Mouse (Mus musculus) mouse embryonic stem cell (cell line): ENCODE data around the gene Asb16.
"Not testable (repeated sequence)": the region's sequence is repeated elsewhere in the genome, so short reads cannot be mapped to it uniquely, and the experiment has no call there.

Experiments
- in situ Hi-C, 2 experiments: fragments of 300-500 bp; cut with MboI; formaldehyde crosslinking; loops; 1 replicate in 1 of 2; 3 replicates in 1 of 2; pipeline ENCODE4 v1.14.3; 2019 to 2020; ENCODE audit warnings: low sequenced_read_pairs in 2 of 2, low pct_unique_long_range_greater_than_20kb in 1 of 2, mixed read lengths in 1 of 2; ENCODE audit not compliant: unreplicated experiment in 1 of 2

Asb16 gene

DNA sequence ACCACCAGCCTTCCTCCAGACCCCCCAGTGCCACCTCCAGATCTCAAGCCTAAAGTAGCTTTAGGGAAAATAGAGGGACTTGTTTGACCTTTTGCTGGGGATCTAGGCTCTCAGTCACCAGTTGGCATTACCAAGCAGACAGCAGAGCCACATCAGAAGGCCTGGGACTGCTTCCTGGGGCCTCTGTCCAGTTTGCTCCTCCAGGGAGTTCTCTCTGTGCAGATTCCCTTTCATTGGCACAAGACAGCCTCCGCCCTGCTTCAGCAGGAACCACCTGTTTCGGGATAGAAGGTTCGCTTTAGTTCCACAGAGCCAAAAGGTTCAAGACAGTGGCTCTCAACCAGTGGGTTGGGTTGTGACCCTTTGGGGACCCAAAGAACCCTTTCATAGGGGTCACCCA lies 11.1 kb downstream of the Asb16 start:
- in situ Hi-C loops = no loop called here

DNA sequence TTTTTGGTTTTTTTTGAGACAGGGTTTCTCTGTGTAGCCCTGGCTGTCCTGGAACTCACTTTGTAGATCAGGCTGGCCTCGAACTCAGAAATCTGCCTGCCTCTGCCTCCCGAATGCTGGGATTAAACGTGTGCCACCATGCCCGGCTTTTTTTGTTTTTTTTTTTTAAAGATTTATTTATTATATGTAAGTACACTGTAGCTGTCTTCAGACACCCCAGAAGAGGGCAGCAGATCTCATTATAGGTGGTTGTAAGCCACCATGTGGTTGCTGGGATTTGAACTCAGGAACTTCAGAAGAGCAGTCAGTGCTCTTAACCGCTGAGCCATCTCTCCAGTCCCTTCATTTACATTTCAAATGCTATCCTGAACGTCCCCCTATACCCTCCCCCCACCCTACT lies 11.7 kb downstream of the Asb16 start:
- in situ Hi-C loops = not testable (repeated sequence)

DNA sequence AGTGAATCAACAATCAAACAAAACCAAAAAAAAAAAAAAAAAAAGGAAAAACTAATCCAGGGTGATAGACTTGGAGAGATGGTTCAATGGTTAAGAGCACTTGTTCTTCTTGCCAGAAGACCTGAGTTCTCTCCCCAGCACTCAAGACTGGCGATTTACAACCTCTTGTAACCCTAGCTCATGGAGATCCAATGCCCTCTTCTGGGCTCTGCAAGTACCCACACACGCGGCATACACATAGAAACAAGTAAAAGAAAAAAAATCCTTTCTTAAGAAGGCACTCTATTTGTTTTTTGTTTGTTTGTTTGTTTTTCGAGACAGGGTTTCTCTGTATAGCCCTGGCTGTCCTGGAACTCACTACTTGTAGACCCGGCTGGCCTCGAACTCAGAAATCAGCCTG lies 15.4 kb downstream of the Asb16 start:
- in situ Hi-C loops = no loop called here

DNA sequence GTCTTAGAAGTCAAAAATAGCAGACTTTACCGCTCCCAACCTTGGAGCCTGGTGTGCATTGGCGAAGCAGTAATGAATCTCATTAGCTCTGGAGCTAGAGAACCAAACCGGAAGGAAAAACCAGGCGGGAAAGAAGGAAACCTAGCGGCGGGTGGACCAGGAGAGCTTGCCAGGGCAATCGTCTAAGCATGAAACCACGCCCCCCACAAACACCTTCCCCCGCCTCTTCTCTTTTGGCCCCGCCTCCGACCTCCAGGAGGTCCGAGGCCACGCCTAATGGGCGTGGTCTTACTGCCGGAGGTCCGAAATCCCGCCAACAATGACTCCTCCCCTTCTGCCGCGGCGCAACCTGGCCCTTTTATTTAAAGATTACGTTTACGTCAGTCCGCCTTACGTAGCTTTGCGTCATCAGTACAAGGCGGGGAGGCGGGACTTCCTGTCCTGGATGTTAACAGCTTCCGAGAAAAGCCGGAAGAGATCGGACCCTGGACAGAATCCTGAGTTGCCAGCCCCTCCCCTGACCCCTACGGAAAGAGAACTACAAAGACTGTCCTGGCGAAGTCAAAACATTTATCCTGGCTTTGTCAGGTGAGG lies 16.1 kb downstream of the Asb16 start, which contains the start of gene Tmub2:
Gene Tmub2 (plus strand): TSS at position 431 of the 594 bp plus-strand sequence.
- in situ Hi-C loops = no loop called here

- in situ Hi-C loops = no loop called here
These were observed 16.7 kb downstream of the Asb16 start for GRCm38 (mm10) chr11:102285095-102285834.

- in situ Hi-C loops = no loop called here
These were observed 18.9 kb downstream of the Asb16 start for GRCm38 (mm10) chr11:102287485-102287884.

GRCm38 (mm10) chr11:102288027-102288804 lies 19.7 kb downstream of the Asb16 start:
- in situ Hi-C loops = no loop called here

GRCm38 (mm10) chr11:102288913-102289312 lies 20.4 kb downstream of the Asb16 start:
- in situ Hi-C loops = no loop called here

DNA sequence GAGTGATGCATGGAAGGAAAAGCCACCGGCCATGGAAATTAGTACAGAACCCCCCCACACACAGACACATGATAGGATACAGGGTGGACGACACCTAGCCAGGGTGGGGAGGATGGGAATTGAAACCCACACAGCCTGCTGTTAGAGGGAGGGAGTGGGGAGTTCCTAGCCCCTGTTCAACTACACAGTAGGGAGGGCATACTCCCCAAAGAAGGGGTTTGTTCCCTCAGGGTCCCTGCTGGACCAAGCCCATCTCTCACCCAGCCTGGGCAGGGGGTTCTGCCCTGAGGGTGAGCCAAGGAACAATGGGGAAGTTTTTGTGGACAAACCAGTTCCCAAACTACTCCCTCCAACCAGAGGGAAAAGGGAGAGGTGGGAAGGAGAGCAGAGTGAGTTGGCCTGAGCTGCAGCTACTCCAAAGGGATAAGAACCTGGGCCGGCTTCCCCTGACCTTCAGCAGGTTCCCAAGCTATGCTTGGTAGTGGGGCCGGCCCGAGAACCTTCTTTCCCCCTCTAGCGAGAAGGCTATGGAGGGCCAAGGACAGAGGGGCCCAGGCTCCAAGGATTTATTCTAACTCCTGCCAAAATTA lies 21.1 kb downstream of the Asb16 start:
- in situ Hi-C loops = loop anchor here (5.0 to 10.0 kb wide), 2 partner anchors 123 to 145 kb away; partner anchors contain the start of gene Grn (in 1 of the 2)

DNA sequence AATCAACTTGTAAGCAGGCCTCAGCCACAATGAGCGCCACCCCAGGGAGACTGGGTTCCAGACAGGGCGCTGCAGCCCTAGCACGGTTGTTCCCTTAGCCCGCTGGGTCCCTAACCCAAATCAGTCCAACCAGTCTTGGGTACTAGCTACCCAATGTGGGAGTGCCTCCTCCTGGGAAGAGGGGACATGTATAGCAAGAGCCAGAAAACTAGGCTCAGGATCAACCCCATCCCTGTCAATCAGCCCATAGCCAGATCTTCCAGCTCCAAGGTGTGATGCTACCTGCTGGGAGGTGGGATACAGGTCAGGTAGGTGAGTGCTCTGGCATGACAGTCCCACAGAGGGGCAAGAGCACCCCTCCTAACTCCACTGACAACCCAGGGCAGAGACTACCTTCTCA lies 21.6 kb downstream of the Asb16 start:
- in situ Hi-C loops = loop anchor here (5.0 to 10.0 kb wide), 2 partner anchors 122 to 145 kb away; partner anchors contain the start of gene Grn (in 1 of the 2)

DNA sequence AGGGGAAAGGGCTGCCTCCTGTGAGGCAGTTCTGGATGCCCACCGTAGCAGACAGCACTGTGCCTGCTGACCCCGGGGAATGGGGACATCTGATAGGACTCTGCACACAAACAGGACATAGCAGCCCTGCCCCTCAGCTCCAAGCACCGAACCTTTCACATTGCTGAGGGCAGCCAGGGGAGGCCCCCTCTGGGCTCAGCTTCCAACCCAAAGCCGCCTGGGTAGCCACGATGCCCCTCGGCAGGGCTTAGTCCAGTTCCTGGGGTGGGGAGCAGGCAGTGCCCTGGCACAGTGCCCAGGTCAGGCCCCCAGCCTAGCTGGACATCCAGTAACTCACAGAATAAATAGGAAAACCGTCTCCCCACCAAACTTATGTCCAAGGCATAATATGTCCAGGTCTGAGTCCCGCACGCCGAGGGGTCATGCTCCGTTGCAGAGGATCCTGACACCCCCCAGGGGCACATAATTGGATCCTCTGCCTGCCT lies 22.6 kb downstream of the Asb16 start:
- in situ Hi-C loops = loop anchor here (5.0 to 10.0 kb wide), 2 partner anchors 121 to 144 kb away; partner anchors contain the start of gene Grn (in 1 of the 2)

DNA sequence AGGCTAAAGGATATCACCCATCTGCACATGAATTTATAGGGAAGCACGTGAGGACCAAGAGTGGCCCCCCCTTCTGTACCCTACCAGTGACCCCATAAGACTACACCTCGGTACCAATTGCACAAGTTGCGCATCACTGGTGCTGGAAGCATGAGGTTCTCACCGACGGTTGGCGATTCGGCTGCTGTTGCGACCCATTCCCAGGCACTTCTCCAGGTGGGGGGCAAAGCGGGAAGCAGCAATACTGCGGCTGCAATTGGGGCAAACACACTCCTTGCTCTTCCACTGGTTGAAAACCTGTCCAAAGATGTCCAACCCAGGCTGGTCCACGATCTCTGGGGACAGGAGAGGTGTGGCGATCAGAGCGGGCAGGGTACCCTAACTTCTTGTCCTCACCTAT lies 25.4 kb downstream of the Asb16 start:
- in situ Hi-C loops = loop anchor here (5.0 to 10.0 kb wide), 2 partner anchors 118 to 141 kb away; partner anchors contain the start of gene Grn (in 1 of the 2)

DNA sequence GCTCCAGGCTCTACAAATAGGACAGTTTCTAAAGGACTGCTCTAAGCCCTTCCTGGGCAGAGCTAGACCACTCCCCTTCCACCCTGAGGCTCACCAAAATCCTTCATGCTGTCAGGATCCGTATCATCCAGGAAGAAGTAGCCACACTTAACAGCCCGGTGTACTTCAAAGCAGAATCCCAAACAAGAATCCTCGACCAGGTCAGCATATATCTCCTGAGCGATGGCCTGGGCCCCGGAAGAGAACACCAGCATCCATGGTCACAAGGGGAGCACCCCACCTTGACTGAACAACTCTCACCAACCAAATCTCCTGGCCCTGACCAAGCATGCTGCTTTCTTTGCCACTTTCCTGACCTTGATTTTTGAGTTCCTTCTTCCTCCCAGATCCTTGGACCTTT lies 25.9 kb downstream of the Asb16 start:
- in situ Hi-C loops = loop anchor here (5.0 to 10.0 kb wide), 2 partner anchors 118 to 140 kb away; partner anchors contain the start of gene Grn (in 1 of the 2)

GRCm38 (mm10) chr11:102294887-102295597 lies 26.5 kb downstream of the Asb16 start:
- in situ Hi-C loops = loop anchor here (5.0 to 10.0 kb wide), 3 partner anchors 117 to 140 kb away; partner anchors contain the start of gene Grn (in 2 of the 2)

DNA sequence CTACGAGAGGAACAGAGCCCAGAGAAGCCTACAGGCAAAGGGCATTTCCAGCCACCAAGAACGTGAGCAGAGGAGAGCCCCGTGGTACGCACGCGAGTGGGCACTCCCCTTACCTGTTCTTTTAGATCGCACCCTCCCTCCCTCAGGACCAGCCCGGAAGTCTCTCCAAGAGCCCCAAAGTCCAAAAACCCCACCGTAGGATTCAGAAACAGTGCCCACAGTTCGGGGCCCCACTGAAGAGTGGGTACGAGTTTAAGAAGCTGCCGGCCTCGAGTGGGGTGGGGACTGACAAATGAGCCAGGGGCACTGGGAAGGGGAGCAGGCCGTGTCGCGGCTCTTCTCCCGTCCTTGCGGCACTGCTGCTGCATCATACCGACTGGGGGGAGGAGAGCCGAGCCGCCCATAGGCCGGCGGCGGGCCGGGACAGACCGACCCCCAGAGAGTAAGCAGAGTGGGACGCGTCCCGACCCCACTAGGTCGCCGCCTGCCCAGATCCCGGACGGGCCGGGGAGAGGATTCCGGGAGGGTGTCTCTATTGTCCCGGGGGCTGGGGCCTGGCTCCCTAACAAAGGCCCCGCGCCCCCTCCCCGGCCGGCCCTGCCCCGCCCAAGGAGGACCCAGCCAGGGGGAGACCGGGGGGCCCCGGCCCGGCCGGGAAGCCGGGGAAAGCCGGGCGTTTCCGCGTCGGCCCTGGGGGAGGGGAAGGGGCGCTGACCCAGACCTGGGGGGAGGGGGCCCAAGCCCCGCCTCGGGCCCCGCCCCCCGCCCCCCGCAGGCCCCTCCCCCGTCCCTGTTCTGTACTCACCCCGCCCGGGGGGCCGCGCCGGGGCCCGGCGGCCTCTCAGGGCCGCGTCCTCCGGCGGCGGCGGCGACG lies 27.3 kb downstream of the Asb16 start:
- in situ Hi-C loops = loop anchor here (5.0 to 10.0 kb wide), 2 partner anchors 136 to 139 kb away; partner anchors contain the start of gene Grn (in 2 of the 2)

DNA sequence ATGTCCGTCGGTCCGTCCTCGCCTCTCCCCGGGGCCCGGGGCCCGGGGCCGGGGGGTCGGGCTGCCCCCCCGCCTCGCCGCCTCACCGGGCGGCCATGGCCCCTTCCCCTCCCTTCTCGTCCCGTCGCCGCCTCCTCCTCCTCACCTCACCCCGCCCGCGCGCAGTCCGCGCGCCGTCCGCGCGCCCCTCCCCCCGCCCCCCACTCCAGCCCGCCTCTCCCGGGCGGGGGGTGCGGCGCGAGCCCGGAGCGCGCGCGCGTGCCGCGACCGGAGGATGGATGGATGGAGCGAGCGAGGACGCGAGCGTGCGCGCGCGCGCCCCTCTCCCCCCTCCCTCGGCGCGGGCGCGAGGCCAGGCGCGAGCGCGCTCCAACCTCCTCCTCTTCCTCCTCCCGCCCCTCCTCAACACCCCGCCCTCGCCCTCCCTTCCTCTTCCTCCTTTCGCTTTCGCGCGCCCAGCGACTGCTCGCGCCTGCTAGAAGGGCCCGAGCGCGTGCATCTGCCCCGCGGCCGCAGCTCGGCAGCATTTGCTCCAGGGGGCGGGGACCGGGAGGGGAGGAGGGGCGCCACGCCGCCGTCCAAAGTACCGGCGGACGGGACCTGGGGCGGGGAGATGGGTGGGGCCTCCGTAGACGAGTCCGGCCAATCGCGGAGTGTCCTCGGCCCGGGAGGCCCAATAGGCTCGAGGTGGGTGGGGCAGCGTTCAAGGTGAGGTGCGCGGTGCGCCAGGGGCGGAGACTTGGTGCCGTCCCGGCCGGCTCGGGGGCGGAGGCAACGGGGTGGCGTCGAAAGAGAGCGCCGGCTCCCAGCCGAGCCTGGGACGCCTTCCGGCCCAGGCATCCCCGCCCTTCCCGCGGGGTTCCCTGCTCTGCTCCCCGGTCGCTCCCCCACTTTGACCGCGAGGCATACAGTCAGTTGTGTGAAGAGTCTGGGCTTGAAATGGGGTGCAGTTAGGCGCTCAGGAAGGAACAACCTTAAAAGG lies 28.2 kb downstream of the Asb16 start, which contains the start of gene Atxn7l3:
Gene Atxn7l3 (minus strand): TSS at position 141 of the 982 bp plus-strand sequence.
- in situ Hi-C loops = loop anchor here (5.0 to 10.0 kb wide), 2 partner anchors 136 to 138 kb away; partner anchors contain the start of gene Grn (in 2 of the 2)
